Mouse (Mus musculus) testis, postnatal 14 days (tissue): ENCODE data around the gene Lypd1.

Source experiments
- DNase-seq: peaks from one replicate; pipeline ENCODE4 v3.0.0; 2021; ENCODE audit warnings: low spot score

The Lypd1 gene

DNA sequence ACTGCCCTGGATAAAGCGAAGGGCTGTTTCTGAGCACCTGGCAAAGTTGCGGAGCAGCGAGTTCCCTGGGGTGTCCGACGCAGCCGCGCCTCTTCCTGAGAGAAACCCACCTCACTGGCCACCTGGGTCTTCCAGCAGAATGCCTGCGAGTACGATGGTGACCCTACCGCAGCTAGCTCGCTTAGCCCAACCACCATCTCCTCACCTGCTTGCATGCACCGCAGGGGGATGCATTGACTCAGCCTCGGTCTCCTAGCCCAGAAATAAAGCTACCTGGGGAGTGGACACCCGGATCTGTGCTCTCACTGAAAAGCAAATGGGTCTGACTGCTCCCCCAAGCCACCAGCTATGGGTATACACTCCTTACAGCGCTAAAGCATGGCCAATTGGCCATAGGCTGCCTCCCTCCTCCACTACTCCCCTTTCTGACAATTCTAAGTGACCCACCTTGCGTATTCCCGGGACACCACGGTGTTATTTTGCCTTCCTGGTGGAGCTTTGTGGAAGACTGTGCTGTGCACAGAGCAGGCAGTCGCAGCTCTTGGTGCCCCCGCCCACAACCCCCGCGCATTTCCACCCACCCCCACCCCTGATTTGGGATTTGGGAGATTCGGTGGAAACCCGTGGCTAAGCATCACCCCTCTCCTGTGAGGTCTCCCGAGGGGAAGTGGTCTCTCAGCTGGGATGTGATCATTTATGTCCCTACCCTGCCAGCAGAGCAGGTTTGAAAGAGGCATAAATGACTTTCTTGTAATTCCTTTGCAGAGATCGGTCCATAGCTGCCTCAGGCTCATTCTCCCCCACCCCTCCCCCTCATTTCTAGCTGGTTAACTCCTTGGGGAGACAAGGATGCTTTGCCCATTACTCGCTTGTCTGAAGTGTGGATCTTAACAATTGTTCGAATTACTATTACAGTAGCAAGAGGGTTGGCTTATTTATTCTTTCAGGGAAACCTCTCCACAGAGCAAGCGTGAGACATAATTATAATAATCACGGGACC lies at the start of gene Lypd1:
TSS of gene Lypd1 (minus strand) at position 501 of the 1,000 bp plus-strand sequence.
- DNase-seq: no peak

DNA sequence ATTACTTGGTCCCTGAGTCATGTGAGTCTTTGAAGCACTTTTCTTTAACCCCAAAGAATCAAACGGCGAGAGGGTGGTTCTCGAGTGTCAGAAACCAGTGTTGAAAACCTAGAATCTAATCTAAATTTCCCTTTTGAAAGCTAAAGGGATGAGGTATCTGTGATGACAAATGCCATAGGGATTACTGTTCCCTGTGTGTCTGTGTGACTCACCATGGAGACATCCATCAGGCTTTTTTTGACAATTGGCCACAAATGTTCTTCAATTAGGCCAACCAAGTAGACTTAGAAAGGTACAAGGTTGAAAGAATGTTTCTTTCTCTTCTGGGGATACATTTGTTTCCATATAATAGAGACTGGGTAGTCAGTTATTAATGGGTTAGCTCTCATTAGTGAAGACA lies 38.1 kb upstream of the Lypd1 start:
- no peak for DNase-seq

GRCm38 (mm10) chr1:125949076-125949475 lies 36.2 kb upstream of the Lypd1 start:
- no peak for DNase-seq

DNA sequence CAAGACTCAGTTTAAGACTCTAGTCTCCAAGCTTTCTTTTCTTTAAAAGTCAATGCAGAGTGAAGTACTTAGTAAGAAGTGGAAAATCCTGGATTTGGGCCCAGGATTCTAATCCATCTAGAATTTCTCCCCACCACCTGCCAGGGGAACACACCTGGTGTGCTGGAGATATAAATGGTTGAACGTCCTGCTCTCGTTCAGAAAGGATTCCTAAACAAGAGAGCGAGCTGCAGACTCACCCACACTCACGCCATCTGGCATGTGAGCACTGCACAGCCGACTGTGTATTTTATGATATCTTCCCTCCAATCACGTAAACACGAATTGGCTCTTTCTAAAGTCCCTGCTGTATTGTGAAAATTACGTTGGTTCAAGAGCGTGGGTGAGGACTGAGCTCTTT lies 32.2 kb upstream of the Lypd1 start:
- DNase-seq: no peak

DNA sequence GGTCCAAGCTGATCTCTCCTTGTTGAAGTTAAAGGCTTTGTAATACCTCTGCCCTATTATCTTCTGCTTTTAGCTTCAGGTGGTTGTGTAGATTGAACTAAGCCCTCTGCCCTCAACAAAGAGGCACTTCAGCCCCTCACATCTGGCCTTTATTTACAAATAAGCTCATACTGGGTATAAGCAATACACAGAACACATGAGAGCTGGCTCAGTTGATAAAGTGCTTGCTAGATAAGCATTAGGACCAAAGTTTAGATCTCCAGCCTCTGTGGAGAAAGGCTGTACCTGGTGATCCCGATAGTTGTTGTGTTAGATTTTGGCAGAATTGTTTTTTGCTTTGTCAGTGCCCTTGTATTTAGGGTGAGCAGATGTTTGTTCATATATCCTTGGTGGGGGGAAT lies 30.4 kb upstream of the Lypd1 start:
- DNase-seq: no peak

- DNase-seq: no peak
Observed at GRCm38 (mm10) chr1:125925486-125925885, 12.6 kb upstream of the Lypd1 start.

DNA sequence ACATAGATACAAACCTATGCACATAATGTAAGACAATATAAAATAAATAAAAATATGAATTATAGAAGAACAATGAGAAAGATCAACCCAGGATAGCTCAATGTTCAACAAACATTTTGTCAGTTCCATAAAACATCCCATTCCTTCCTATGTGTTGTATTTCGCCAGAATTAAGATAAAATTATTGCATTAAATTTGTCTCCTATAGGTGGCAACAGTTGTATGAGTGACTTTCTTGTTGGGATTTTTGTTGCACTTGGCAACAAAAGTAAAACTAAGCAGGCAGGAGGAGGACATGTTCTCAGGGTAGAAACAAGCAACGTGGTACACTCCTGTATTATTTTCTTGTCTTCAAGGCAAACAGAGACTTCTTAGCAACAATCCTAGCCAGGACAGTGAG lies 10.2 kb upstream of the Lypd1 start:
- DNase-seq: no peak

GRCm38 (mm10) chr1:125920696-125921095 lies 7.8 kb upstream of the Lypd1 start:
- DNase-seq: no peak

DNA sequence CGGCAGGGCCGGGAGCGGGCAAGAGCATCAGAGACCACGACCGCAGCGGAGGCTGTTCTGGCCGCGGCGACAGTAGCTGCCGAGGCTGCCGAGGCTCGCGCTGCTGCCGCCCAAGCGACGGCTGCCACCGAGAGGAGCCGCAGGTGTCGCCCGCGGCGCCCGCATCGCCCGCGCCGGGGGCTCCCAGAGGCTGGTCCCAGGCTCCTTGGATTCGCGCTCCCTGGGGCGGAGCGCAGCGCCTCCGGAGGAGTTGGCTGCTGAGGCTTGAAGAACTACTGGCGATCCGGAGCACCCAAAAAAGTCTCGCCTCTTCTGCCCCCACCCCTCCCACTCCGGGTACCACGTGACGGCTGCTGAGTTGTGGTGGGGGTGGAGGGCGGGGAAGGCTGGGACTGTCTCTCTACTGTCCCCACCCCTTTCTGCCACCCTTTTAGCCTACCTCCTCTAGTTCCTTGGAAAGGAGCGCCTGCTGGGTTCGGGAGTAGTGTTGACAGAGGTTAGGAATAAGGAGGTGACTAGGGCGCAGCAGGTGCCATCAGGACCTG lies 928 bp downstream of the Lypd1 start:
- DNase-seq: peak; percentile 7

- DNase-seq: peak; percentile 7
Observed at GRCm38 (mm10) chr1:125911337-125911900, 1.5 kb downstream of the Lypd1 start.

DNA sequence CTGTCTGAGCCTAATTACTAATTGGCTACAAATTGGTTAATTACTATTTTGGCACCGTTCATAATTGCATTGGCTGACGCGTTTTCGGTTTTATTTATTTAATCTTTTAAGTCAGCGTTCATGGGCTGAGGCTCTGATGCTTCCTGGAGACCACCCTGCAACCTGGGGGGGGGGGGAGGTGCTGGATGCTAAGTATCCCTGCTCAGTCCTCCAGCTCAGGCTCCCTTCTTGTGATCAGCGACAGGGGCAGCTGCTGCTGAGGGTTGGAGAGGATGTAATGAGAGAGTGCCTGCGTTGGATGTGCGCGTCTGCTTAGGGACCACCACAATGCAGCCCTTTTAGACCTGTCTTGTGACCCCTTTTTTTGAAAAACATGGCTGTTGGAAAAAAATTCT lies 2.0 kb downstream of the Lypd1 start:
- DNase-seq: no peak

GRCm38 (mm10) chr1:125910211-125910870 lies 2.6 kb downstream of the Lypd1 start:
- no peak for DNase-seq

DNA sequence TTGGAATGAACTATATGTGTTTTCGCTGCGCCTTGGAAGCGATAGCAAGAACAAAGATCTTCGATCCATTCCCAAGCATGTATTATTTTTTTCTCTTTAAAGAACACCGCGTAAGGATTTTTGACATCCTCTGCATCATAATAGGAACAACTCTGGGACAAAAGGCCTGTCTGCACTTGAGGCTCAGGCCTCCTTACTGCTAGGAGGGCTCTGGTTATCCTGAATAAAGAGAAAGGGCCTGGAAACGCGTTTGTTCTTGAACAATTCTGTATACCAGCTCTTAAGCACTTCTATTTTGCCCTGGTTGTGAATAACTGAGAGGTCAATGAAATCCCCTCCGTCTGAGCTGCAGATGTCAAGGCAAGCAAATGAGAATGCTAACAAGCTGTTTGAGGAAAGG lies 19.7 kb downstream of the Lypd1 start:
- no peak for DNase-seq

GRCm38 (mm10) chr1:125870056-125870455 lies 42.8 kb downstream of the Lypd1 start:
- DNase-seq: no peak

- no peak for DNase-seq
Observed at GRCm38 (mm10) chr1:125858631-125859030, 54.3 kb downstream of the Lypd1 start.

DNA sequence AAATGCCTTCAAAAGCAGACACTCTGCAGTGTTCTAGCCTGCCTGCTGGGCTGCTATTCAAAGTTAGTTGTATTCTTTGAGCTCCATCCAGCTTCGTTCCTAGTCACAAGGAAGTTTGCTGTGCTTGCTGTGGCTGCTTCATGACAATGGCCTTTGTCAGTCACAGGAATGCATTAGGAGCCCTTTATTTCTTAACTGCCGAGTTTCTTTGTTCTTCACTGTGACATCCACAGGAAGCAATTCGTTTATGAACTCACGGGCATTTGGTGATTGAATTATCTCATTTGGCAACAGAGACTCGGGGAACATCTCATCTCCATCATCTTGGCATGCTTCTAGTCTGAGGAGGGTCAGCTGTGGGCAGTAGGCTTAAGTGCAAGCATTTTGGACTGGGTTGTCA lies 58.3 kb downstream of the Lypd1 start:
- DNase-seq: no peak

DNA sequence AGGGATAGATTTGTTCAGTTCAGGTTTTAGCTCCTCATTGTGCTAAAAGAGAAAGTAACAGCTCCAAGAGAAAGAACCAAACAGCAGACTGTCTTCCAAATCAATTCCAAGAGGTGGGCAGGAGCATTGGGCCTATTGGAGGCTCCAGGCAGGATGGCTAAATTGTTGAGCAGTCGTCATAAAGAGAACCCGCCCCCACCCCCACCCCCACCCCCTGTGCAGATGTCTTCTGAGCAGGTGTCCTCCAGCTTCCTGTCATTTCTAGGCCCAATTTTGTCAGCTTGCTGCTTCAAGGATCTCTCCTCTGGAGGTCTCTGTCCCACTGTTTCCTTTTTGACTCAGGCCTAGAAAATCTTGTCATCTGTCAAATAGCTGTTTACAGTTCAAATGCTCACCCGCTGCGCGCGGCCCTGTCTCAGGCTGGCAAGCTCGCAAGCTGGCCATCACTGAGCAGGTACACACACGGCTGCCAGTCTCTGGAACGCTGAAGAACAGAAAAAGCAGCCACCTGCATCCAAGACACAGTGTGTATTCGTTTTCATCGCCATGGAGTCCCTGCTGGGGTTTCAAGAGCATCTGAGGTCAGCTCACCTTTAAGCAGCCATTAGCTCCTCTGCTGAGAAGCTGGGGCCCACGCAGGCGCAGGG lies 73.0 kb downstream of the Lypd1 start:
- DNase-seq: no peak

- no peak for DNase-seq
Observed at GRCm38 (mm10) chr1:125837507-125837906, 75.4 kb downstream of the Lypd1 start.

DNA sequence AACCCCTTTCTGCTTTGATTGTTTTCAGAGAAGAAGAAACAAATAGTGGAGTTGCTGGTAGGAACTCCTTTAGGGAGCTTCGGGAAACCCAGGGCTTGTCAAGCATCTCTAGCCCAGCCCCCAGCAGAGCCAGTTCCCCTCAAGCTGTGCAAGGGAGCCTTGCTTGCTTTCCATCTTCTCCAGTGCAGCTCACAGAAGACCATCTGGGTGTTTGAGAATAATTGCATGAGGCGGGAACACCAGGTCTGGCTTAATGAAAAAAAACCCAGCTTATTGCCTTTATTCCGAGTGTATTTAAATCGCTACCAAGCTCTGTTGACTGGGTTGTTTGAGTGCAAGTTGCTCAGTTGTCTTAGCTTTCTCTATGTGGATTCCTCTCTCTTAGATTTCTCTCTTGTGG lies 89.3 kb downstream of the Lypd1 start:
- no peak for DNase-seq

GRCm38 (mm10) chr1:125821101-125821500 lies 91.8 kb downstream of the Lypd1 start:
- DNase-seq: no peak
